Mouse (Mus musculus) ES-Bruce4 (cell line): Measurements from ENCODE around the gene Got2.

Experiments used
- CTCF ChIP-seq: IDR thresholded peaks from one replicate; pipeline ENCODE4 v1.8.1; 2011; ENCODE audit warnings: low read depth, low read length
- POLR2A ChIP-seq: IDR thresholded peaks from one replicate; pipeline ENCODE4 v1.8.1; 2011; ENCODE audit warnings: low read length; ENCODE audit not compliant: insufficient read depth

DNA sequence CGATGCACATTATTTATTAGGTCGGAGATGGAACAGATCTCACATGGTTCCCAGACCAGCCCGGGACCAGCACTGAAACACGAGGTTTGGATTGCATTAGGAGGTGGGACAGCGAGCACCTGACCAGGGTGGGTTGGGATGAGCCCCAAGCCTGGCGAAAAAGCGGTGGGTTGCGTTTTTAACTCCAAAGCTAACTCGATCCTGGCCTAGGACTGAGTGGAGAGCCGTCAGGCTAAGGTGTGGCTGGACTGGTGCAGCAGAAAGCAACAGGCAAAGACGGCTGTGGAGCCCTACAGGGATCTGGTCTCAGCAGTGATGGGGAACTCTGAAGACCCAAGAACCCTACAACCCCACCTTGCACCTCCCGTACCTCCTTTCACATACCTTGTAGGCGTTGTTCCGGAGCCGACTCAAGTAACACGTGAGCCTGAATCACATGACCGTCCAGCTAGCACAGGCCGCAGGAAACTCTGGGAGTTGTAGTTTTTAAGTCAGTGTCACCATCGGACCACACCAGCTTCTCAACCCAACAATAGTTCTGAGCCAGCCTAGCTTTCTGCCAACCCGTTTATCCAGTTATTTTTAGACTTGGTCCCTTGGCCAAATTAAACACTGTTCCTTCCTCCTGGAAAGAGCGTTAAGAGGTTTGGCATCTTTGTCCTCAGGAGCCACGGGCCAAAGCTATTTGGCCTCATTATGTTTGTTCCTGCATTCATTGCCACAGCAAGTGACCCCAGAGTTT, 35.1 kb downstream of the Got2 start, which contains the start of gene Slc38a7:
- TF ChIP-seq POLR2A = peak; percentile 59
- TF ChIP-seq CTCF = no peak
